Mouse (Mus musculus): ENCODE measurements around the gene Gm45713.

Gm45713 gene

DNA sequence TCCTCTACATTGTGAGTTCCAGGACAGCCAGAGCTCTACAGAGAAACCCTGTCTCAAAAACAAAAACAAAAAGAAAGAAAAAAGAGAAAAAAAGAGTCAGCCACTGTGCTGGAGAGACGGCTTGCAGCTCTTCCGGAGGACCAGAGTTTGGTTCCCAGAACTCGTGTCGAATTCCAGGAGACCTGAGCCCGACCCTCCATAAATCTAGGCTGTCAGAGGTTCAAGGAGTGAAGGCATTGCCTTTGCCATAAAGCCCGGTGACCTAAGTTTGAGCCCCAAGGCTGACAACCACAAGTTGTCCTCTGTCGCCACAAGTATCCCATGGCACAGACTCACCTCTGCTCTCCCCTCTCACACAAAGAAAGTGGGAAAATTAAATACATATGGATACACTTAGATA, 41.9 kb downstream of the Gm45713 start:
- no peak for DNase-seq

DNA sequence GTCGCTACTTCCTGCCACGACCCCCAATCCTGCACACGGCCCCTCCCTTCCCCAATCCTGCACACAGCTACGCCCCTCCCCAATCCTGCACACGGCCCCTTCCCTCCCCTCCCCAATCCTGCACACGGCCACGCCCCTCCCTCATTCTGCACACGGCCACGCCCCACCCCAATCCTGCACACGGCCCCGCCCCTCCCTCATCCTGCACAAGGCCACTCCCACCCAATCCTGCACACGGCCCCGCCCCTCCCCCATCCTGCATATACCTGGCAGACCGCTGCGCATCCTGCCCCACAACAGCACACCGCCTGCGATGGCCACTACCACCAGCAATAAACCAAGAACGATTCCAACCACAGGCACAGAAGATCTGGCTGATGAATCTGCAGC, 42.5 kb downstream of the Gm45713 start:
- DNase-seq, result no peak

DNA sequence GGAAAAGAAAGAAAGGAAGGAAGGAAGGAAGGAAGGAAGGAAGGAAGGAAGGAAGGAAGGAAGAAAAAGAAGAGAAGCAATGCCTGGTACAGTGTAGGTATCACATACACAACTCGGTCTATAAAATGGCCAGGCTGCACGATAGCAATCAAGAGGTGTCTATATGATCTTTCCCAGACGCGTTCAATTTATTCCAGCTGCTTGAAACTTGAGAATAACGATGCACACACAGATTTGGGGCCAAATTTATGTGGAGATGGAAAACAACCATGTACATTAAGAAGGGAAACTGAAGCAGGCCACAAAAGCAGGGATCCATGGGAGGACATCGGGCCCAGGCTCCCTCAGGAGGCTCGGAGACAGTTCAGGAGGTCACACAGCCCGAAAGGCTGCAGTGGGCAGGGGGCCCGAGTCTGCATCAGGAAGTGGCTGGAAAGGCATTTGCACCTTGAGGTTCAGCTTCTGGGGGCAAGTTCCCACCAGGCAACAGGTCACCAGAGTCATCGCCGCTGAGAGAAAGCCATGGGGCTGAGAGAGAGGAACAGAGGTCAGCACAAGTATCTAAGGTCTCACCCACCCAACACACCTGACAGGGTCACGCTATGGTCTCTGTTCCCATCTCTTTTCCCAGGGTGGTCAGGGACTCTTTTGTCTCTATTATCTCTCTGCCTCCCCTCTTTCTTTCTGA, 43.1 kb downstream of the Gm45713 start:
- no peak for DNase-seq

DNA sequence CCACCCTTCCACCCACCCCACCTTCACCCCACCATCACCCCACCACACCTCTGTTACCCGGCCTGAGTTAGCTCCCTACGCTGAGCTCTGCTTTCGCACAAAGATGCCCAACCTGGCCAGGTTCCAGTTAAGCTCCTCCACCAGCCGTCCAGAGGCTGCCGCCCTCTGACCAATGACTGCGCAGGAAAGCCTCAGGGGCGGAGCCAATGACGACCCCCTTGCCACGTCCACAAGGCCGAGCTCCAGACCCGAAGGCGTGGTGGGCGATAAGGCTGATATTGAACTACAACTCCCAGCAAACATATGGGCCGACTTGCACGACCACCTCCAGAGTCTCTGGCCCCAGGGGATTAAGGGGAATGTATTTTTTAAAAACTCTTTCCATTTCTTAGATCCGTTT, 44.0 kb downstream of the Gm45713 start, which contains the start of gene Rcn3:
Rcn3 (minus strand) TSS at position 174 of the 400 bp plus-strand sequence.
- DNase-seq, result peak; percentile 95 to 96

GRCm38 (mm10) chr7:45091001-45091990, 44.7 kb downstream of the Gm45713 start:
- peak; percentile 48 to 51 for DNase-seq

DNA sequence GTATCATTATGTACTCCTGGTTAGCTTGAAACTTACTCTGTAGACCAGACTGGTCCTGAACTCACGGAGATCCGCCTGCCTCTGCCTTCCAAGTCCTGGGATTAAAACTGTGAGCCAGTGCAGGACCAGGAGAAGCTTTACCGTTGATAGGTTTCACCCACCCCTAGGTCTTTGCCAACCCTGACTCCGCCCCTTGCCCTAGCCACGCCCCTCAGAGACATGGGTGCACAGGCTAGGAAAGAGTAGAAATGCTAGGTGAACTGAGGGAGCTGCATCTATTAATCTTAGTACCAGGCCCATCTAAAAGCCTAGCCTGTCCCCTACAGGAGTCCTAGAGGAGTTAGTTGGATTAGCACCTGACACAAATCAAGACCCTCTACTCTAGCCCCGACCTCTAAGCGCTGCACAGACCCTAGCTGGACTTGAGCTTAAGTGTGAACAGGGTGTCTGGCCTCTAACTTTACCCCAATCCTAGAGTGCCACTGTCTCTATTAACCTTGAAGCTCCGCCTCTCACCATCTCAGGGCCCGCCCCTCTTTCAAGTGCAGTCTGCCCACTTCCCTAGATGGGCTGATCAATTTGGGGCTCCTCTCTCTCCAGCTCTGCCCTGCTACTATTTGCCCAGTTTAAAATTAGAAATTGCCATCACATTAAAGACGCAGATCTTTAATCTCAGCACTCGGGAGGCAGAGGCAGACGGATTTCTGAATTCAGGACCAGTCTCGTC, 45.6 kb downstream of the Gm45713 start:
- no peak for DNase-seq

- no peak for DNase-seq
These were observed 47.4 kb downstream of the Gm45713 start for GRCm38 (mm10) chr7:45088597-45088996.

DNA sequence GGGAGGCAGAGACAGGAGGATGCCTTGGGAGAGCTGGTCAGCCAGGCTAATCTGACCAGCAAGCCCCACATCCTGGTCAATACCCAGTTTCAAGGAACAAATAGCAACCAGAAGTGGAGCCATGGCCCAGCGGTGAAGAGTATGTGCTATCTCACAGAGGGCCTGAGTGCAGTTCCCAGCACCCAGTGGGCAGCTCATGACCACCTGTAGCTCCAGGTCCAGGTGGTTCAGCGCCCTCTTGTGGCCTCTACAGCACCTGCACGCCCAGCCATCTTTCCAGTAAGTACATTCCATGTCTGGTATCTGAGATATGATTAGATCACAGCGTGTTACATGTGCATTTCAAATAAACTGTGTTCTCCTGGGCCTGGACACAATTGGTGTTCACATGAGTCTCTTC, 49.9 kb downstream of the Gm45713 start:
- no peak for DNase-seq

DNA sequence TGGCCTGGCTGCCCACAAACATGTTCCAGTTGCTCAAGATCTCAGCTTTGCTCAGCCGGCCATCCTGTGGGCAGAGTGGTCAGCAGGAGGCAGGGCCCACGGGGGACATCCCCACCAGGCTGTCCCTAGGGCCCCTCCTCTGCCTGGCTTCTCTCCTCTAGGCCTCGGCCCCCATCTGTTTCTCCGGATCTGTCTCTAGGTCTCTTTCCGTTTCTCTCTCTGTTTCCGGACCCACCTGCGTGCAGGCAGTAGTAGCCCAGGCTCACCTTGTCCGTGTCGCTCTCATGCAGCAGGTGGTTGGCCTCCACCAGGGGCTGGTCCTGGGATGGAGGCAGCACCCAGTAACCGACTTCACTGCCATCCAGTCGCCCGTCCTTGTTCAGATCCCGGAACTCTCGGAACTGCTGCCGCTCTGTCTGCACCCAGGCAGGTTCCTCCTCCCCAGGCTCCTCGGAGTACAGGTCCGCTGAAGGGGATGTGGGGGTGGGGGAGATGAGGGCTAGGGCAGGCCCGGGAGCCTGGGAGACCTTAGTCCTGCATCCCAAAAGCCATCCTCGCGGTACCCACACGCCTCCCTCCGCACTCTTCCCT, 52.6 kb downstream of the Gm45713 start:
- DNase-seq, result no peak

DNA sequence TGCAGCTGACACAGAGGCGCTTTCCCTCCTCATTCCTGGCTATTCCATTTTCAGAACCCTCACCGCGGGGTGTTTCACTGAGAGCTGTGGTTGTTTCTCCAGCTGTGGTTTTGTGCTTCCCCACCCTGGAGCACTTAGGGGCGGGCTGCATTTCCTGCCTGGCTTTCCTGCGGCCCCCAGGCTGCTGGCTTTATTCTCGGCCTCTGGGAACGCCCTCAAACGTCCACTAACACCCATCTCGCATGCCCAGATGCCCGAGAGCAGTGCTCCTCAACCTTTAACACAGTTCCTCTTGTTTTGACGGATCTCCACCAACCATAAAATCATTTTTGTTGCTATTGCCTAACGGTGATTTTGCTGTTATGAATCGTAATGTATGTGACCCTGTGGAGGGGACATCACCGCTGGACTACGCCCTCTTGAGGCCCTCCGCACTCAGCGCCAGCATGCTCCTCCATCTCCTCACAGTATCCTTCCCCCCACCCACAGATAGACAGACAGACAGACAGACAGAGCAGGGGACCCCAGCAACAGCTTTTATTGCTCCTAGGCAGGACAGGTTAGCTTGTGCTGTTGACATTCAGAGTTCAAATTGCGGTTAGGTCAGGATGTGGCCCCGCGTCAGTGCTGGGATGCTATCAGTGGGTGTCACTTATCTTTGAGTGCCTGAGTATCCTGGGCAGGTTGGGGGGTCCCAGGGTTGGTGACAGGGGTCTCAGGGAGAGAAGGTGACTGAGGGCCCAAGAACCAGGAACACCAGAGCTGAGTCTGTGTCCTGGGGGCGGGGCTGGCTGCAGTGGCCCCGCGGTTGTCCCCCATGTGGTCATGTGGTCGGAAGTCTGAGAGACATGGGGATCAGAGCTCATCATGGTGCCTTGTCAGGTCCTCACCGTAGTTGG, 53.4 kb downstream of the Gm45713 start:
- DNase-seq, result no peak

- DNase-seq, result no peak
These were observed 55.0 kb downstream of the Gm45713 start for GRCm38 (mm10) chr7:45081016-45081415.

DNA sequence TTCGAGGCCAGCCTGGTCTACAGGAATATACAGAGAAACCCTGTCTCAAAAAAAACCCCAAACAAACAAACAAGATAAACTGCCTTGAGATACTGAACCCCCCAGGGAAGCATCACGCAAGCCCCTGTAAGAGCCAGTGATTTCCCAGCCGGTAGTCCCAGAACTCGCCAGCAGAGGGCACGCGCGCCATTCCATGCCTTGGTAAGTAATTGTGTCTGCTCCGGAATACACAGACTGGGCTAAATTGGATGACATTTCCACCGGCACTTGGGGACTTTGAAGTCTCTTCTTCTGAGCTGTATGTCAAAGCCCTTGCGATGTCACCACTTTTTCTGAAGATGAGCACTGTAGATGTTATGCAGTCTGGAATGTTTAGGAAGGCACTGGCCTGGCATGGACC, 56.2 kb downstream of the Gm45713 start:
- peak; percentile 96 to 98 for DNase-seq

- peak; percentile 86 to 88 for DNase-seq
These were observed 57.5 kb downstream of the Gm45713 start for GRCm38 (mm10) chr7:45078513-45078912.

- DNase-seq, result no peak
These were observed 58.2 kb downstream of the Gm45713 start for GRCm38 (mm10) chr7:45077829-45078228.

- no peak for DNase-seq
These were observed 58.7 kb downstream of the Gm45713 start for GRCm38 (mm10) chr7:45077322-45077721.

- no peak for DNase-seq
These were observed 59.5 kb downstream of the Gm45713 start for GRCm38 (mm10) chr7:45076501-45076900.
